Mouse (Mus musculus) stomach, postnatal 0 days (tissue): Measurements from ENCODE around the gene Fmo1. TPM values are rescaled to one million over a fixed set of nuclear protein-coding genes. Genes with fewer than 3 reads are reported as not detected.
A peak's percentile ranks its signal among the peaks of the same experiment; 100 is the strongest.

ENCODE experiments used
- ATAC-seq: fragments of 200-750 bp; cut with Nextera tagmentation; 2 replicates; pipeline ENCODE4 v1.8.0; 2017; ENCODE audit not compliant: low FRiP score, low TSS enrichment
- DNase-seq: peaks from one replicate; pipeline ENCODE4 v3.0.0-alpha.2; 2016; ENCODE audit warnings: low spot score
- H3K27ac ChIP-seq: fragments of 300-500 bp; sonication (generic); replicated peaks from 2 replicates; pipeline ENCODE4 v1.5.1; 2014; ENCODE audit warnings: mild to moderate bottlenecking, control low read depth
- H3K27me3 ChIP-seq: fragments of 300-500 bp; sonication (generic); 2 replicates; pipeline ENCODE4 v1.6.1; 2014; ENCODE audit warnings: low read length; ENCODE audit not compliant: control insufficient read depth, insufficient read depth
- H3K36me3 ChIP-seq: fragments of 300-500 bp; sonication (generic); 2 replicates; pipeline ENCODE4 v1.6.1; 2014; ENCODE audit warnings: low read length, mixed read lengths; ENCODE audit not compliant: control insufficient read depth, insufficient read depth
- H3K4me1 ChIP-seq: fragments of 300-500 bp; sonication (generic); replicated peaks from 2 replicates; pipeline ENCODE4 v1.6.1; 2014; ENCODE audit warnings: antibody characterized with exemption; ENCODE audit not compliant: control insufficient read depth, insufficient read depth
- H3K4me2 ChIP-seq: fragments of 300-500 bp; sonication (generic); replicated peaks from 2 replicates; pipeline ENCODE4 v1.6.1; 2014; ENCODE audit warnings: low read depth, mild to moderate bottlenecking, control low read depth, moderate library complexity
- H3K4me3 ChIP-seq: fragments of 300-500 bp; sonication (generic); 2 replicates; pipeline ENCODE4 v1.5.1; 2014; ENCODE audit warnings: low read depth, low read length, control low read depth
- H3K9ac ChIP-seq: fragments of 300-500 bp; sonication (generic); 2 replicates; pipeline ENCODE4 v1.6.1; 2014; ENCODE audit warnings: mild to moderate bottlenecking, low read length, control low read depth, mixed read lengths
- H3K9me3 ChIP-seq: fragments of 300-500 bp; sonication (generic); 2 replicates; pipeline ENCODE4 v1.6.1; 2016; ENCODE audit warnings: low read length; ENCODE audit not compliant: control insufficient read depth
- CTCF ChIP-seq: IDR thresholded peaks from 2 replicates; pipeline ENCODE4 v1.5.1; 2016; ENCODE audit warnings: antibody characterized with exemption, low read depth, mild to moderate bottlenecking, moderate library complexity
- EP300 ChIP-seq: optimal IDR thresholded peaks from 2 replicates; pipeline ENCODE3; 2016; ENCODE audit warnings: antibody characterized with exemption
- WGBS: fragments of 180-500 bp; shearing (Covaris S2); extraction: QIAGEN DNeasy Blood & Tissue Kit; methylation state at CpG from one replicate; pipeline ENCODE4 v1.1.7; 2014; 5-methylcytosine and 5-hydroxymethylcytosine counted together
- polyA plus RNA-seq: library from polyadenylated mRNA; unstranded; fragments of >200 nt; fragmentation: Nextera tagmentation; extraction: Ambion mirVana; gene quantifications from 2 replicates; pipeline ENCODE4 v1.2.1, GENCODE M21; 2015

Gene Fmo1
- polyA plus RNA-seq, result 14.7 and 18.3 TPM in 2 replicates

DNA sequence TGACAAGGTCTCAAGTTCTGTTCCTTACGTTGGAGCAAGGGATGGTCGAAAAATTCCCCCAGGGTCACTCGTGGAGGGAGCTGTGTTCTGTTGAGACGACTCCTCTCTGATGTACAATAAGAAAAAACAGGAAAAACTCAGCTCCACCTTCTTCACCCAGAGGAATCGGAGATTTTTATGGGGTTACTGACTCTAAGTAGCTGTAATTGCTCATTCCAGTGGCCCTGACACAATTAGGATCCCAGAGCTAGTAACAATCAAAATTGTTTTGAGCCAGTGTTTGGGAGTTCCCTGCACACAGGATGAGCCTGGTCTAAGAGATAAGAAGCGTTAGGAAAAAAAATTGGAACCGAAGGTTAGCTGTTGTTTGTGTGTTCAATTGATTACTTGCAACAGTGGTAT, at the start of gene Fmo1:
TSS of gene Fmo1 (minus strand) at position 331 of the 402 bp plus-strand sequence.
- WGBS, result 55% methylated on average over 7 of the region's 7 CpGs

DNA sequence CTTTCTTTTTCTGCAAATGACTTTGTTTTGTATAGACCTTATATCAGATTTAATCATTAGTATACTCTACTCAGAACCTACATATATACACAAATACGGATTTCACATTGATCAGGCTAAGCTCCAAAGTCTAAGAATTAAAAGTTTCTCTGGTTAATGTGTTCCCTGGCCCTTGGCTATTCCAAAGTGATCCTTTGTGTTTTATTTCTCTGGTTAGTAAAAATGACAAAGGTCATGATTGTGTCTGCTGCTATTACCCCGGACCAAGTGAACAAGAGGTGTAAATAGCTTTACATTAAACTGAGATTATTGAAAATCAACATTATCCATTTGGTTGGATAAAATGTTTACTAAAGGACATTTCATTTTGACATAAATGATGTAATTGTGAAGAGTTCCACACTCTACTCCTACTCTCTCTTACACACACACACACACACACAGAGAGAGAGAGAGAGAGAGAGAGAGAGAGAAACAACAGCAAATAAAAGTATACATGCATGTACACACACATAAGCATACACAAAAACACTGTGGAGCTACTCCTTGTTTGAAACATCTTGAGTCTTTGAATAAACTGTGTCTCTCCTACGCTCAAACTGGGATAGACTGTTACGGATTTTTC, 48.6 kb upstream of the Fmo1 start:
- no peak for DNase-seq
- no peak overlapping the region for H3K4me2 ChIP-seq
- no peaks in the 10 kb centered on the region for H3K4me1 ChIP-seq
- ATAC-seq, result no peak
- H3K27me3 ChIP-seq, result no peaks in the 10 kb centered on the region
- TF ChIP-seq EP300, result no peak
- TF ChIP-seq CTCF, result no peak
- no peak overlapping the region for H3K27ac ChIP-seq
- no peak overlapping the region for H3K9ac ChIP-seq
- WGBS, result 65% methylated on average over 4 of the region's 4 CpGs
- H3K36me3 ChIP-seq, result no peaks in the 10 kb centered on the region
- H3K9me3 ChIP-seq, result no peaks in the 10 kb centered on the region
- H3K4me3 ChIP-seq, result no peak overlapping the region

More for the DNA sequence above, at the start of gene Fmo1:
- H3K4me1 ChIP-seq, result no peaks in the 10 kb centered on the region
- ATAC-seq (no peak), DNase-seq (no peak)
- H3K4me3 ChIP-seq, result no peak within 1 kb of the TSS
- no peaks in the 10 kb centered on the region for H3K36me3 ChIP-seq
- H3K9ac ChIP-seq, result no peak within 1 kb of the TSS
- H3K4me2 ChIP-seq, result no peak within 1 kb of the TSS
- no peaks in the 10 kb centered on the region for H3K27me3 ChIP-seq
- no peak within 1 kb of the TSS for H3K27ac ChIP-seq
- TF ChIP-seq EP300 (no peak), CTCF (no peak)
- no peaks in the 10 kb centered on the region for H3K9me3 ChIP-seq

DNA sequence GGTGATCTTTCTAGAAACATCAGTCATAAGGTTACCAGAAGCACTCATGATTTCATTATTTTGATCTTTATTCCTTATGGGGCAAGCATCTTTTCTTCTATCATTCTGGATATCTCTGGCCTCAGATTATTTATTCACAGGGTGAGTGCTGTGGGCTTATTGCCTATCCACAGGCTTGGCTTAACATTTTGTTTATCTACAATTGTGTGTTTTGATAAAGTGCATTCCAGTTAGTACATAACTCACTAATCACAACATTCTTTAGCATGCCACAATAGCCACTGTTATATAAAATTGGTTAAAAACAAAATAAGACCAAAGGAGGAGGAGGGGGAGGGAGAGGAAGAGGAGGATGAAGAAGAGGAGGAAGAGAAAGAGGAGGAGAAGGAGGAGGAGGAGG, 45.7 kb upstream of the Fmo1 start:
- Histone ChIP-seq H3K4me3 (no peak overlapping the region), H3K9me3 (no peaks in the 10 kb centered on the region), H3K4me2 (no peak overlapping the region), H3K4me1 (no peaks in the 10 kb centered on the region), H3K36me3 (no peaks in the 10 kb centered on the region), H3K27ac (no peak overlapping the region), H3K27me3 (no peaks in the 10 kb centered on the region), H3K9ac (no peak overlapping the region)
- TF ChIP-seq CTCF (no peak), EP300 (no peak)
- no peak for DNase-seq
- no peak for ATAC-seq

DNA sequence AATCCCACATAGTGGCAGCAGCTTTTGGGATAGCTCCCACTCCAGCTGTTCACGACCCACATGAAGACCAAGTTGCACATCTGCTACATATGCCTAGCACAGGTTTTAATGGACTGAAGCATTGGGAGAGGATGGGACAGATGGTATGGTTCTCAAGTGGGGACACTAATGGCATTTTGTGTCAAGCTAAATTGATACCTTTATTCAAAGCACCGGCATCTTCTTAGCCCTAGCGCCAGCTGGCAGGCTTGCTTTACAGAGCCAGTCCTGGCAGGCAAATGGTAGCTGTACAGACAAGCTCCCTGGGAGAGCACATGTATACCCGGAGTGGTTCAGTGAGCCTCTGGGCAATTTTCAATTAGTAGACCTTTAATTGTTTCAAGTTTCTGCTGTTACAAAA, 35.5 kb upstream of the Fmo1 start:
- Histone ChIP-seq H3K9me3 (no peaks in the 10 kb centered on the region), H3K4me2 (no peak overlapping the region), H3K9ac (no peak overlapping the region), H3K27ac (no peak overlapping the region), H3K27me3 (no peaks in the 10 kb centered on the region), H3K4me1 (no peaks in the 10 kb centered on the region), H3K36me3 (no peaks in the 10 kb centered on the region), H3K4me3 (no peak overlapping the region)
- TF ChIP-seq EP300, result no peak
- no peak for TF ChIP-seq CTCF
- DNase-seq (no peak), ATAC-seq (no peak)
- 62% methylated on average over 4 of the region's 4 CpGs for WGBS

DNA sequence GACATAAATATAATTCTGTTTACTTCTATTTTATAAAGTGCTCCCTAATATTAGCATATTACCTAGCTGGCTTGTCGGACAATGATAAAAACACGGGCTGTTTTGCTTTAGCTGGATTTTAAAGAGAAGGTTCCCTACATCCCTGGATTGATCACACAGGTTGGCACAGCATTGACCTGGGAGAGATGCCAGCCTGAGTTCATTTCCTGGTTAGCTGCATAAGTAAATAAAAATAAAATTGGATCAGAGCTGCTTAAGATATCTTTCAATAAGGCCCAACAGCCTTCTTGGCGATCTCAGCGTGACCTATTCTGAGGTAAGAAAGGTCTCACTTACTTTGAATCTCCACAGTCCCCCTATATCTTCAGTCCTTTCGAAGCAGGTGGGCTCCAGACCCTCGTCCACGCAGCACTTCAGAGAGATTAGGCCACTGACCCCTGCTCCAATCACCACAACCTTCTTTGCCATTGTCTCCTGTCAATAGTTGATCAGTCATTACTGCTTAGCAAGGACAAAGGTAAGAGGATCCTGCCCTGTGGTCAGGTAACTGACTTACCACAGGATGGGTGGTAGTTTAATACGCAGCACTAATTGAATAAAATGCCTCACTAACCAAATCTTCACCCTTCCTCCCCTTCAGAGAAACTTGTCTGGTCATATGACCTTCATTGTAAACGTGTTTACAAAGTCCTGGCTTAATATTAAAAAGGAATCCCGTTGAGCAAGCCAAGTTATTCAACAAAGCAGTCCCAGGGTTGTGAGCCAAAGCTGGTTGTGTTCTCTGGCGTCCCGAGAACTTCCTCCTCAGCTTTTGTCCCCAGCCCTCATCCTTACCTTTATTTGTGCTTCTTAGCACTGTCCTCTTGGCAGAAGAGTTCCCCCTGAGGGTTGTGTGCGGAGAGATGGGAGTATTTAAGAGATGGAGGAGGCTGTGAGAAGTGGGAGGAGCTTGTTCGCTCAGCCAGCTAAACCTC, 31.7 kb upstream of the Fmo1 start, which contains the start of gene Fmo2:
TSS of gene Fmo2 (minus strand) at position 889 of the 974 bp plus-strand sequence.
- H3K9ac ChIP-seq, result no peak within 1 kb of the TSS
- peak within 1 kb of the TSS; percentile 8; the same call in 1 of the 2 replicates for H3K4me2 ChIP-seq
- no peak within 1 kb of the TSS for H3K4me3 ChIP-seq
- H3K4me1 ChIP-seq, result no peaks in the 10 kb centered on the region
- DNase-seq (peak; percentile 26), ATAC-seq (peak; percentile 42; the same call in 1 of the 2 replicates)
- no peak for TF ChIP-seq EP300
- TF ChIP-seq CTCF, result no peak
- no peak within 1 kb of the TSS for H3K27ac ChIP-seq
- no peaks in the 10 kb centered on the region for H3K36me3 ChIP-seq
- H3K9me3 ChIP-seq, result no peaks in the 10 kb centered on the region
- 48% methylated on average over 14 of the region's 14 CpGs for WGBS
- H3K27me3 ChIP-seq, result no peaks in the 10 kb centered on the region

DNA sequence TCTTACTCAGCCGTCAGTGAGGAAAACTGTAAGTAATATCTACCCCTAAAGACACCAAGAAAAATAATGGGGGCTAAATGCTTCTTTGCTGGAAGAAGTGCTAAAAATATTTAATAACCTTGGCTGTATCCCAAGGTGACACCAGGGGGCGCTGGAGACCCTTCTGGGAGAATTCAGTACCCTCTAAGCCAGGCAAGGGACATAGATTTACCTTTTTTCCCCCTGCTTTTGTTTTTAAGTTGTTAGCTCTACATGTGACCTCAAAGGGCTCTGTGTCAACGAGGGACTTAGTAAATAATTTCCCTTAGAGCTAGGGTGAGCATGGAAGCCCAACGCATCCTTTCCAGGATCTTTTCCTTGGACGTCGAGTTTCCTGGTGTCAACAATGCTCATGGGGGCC, 29.5 kb upstream of the Fmo1 start:
- peak; percentile 71 for DNase-seq
- no peaks in the 10 kb centered on the region for H3K4me1 ChIP-seq
- H3K9me3 ChIP-seq, result no peaks in the 10 kb centered on the region
- H3K4me2 ChIP-seq, result no peak overlapping the region
- no peak overlapping the region for H3K9ac ChIP-seq
- TF ChIP-seq EP300 (no peak), CTCF (peak; percentile 89)
- no peak overlapping the region for H3K27ac ChIP-seq
- H3K27me3 ChIP-seq, result no peaks in the 10 kb centered on the region
- no peak for ATAC-seq
- H3K36me3 ChIP-seq, result no peaks in the 10 kb centered on the region
- H3K4me3 ChIP-seq, result no peak overlapping the region
- WGBS, result 32% methylated on average over 6 of the region's 6 CpGs
